Mouse (Mus musculus) layer of hippocampus, postnatal 25 days (tissue): ENCODE results near the gene Gm49395. TPM values are rescaled to one million over a fixed set of nuclear protein-coding genes. Genes with fewer than 3 reads are reported as not detected.

ENCODE experiments used
- DNase-seq, 2 experiments: peaks; one replicate each; pipeline ENCODE4 v3.0.0; 2022; ENCODE audit warnings: mixed read lengths in 2 of 2, low spot score in 1 of 2; ENCODE audit errors: extremely low spot score in 1 of 2
- total RNA-seq, 2 experiments: library from RNA; stranded (reverse); gene quantifications; 2 replicates each; pipeline ENCODE4 v1.2.3; 2021

Gene Gm49395
- total RNA-seq, 2 experiments from 2014 or later: 0.84 to 2.6 TPM

DNA sequence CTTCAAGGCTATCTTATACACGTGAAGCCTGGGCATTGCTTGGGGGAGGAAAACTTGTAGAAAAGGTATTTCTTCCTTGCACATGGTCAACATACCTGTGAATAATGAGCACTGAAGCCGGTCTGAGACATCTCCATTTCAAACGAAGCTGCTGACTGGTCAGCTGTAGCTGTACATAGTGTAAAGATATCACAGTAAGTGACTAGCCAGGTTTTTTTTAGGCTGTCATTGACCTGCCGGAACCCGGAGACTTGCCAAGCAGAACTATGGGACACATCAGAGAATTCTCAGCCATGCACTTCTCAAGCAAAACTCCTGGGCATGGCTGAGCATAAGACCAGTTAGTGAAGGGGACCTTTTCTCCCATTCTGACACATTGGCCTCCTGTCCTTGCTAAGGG lies 99.6 kb downstream of the Gm49395 start:
- DNase-seq: no peak

DNA sequence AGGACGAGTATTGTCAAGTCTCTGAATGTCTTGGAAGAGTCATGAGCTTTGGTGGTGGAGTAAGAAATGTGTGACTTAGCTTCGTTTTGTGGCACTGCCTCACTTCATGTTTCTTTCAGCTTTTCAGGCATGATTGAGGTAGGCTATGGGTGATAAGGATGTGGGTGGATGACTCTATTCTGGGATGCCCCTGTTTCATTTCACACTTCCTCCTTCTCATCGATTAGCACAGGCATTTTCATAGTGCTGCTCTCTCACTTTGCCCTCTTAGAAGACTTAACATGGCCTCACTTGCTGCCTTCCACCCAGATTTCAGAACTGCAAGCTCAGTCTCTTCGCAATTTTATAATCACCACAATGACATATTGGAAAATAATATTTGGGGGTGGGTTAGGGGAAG lies 102.1 kb downstream of the Gm49395 start:
- DNase-seq: no peak

DNA sequence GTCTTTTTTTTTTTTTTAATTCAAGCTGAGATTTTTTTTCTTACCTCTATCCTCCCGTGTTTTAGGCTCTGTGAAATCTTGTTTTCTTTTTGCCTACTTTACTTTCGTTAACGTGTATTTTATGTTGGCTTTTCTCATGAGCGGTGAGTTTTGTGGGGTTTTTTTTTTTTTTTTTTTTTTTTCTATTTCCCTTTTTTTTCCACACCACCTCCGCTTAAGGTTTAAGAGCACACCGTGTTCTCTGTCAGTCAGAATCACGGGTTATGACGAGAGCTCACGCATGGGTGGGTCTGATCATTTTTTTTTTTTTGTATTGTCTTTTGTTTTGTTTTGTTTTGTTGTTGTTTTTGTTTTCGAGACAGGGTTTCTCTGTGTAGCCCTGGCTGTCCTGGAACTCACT lies 103.6 kb downstream of the Gm49395 start:
- no peak for DNase-seq

DNA sequence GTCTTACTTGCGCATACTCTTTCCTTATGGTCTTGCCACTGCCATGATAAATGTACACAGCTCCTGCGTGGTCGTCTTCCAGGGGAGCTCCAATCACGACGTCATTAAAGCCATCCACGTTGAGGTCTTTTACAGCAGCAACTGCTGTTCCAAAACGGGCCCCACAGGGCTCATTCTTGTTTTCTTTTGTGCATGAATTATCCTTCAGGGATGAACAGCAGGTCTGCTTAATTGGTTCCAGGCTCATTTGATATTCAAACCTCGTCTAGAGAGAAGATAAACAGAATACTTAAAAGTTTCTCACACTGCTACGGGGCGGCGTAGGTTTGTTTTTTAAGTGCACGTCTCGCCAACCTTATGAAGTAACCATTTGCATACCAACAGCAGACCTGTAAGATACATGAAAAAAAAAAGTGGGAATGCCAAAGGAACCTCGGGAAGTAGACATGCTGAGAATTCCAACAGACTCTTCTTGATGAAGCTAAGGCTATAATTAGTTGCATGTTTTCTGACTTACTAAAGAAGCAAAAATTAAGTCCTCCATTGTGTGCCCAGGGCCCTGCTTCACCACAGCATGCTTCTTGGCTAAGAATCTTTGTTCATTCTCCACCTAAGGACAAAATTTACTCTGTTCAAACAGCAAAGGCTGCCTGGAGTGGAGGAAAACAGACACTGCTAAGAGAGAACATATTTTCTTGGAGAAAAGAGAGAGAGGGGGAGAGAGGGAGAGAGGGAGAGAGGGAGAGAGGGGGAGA lies 109.3 kb downstream of the Gm49395 start:
- DNase-seq: no peak

DNA sequence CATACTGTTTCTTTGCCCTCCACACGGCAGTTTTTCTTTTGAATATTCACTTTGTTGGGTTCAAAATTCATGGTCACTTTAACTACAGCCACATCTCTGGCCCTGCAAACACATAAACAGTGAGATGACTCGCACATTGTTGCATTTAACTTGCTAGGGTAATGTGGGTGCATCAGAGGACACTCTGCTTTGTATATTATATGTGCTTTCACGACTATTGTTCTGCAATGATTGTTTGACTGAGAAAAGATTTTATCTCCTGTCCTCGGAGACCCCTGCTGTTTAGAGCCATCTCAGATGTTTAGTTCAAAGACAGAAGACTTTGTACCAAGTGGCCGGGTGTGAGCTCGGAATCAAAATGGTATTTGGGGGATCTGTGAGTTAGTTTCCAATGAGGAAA lies 114.1 kb downstream of the Gm49395 start:
- DNase-seq: no peak

DNA sequence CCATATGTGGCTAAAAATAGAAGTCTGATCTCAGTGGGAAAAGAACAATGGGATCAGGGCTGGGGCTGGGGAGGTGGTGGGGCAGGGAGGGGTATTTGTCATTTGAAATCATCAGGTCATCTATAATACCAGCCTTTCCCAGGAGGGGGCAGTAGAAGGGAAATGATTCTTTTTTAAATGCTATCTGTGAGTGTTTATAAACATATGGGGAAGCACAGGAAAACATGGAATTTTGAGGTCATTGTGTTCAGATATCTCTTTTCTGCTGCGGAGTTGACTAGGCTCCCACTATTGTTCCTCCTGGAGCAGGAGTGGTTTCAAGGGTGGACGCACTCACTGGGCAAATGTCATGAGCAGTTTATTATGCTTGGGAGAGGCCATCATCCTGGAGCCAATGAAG lies 114.6 kb downstream of the Gm49395 start:
- peak in 1 of 2 experiments; percentile 35 for DNase-seq

Other genes with a start within 250 kb of the Gm49395 start
- under 1 TPM; 0.09 to 0.12 TPM for gene Itga2, start 169.8 kb downstream of the Gm49395 start, total RNA-seq
- 10 to 100 TPM; 21.0 to 22.7 TPM for gene Pelo, start 11.7 kb downstream of the Gm49395 start, total RNA-seq
- gene Itga1, start within 50 bp of the Gm49395 start, total RNA-seq: 1 to 10 TPM; 5.3 to 7.4 TPM